Mouse (Mus musculus) limb, embryonic 15.5 days (tissue): ENCODE measurements at regions not wholly inside any gene's neighbourhood (a gene's known extent, or its start where the extent isn't known, plus 50 kb on each side); places are given as distances from the start of the nearest gene placed in this dataset.
"Not testable (repeated sequence)": the region's sequence is repeated elsewhere in the genome, so short reads cannot be mapped to it uniquely, and the experiment has no call there.

Experiments
- ATAC-seq: fragments of 200-750 bp; cut with Nextera tagmentation; 2 replicates; pipeline ENCODE4 v1.8.0; 2017; ENCODE audit warnings: low read depth, moderate TSS enrichment; ENCODE audit not compliant: insufficient number of reproducible peaks, low FRiP score, low TSS enrichment
- H3K27ac ChIP-seq: fragments of 300-500 bp; sonication (generic); 2 replicates; pipeline ENCODE4 v1.5.1; 2015; ENCODE audit warnings: moderate library complexity, mild to moderate bottlenecking, inconsistent platforms
- H3K27me3 ChIP-seq: fragments of 300-500 bp; sonication (generic); 2 replicates; pipeline ENCODE4 v1.6.1; 2015; ENCODE audit warnings: inconsistent platforms
- H3K36me3 ChIP-seq: fragments of 300-500 bp; sonication (generic); 2 replicates; pipeline ENCODE4 v1.6.1; 2015; ENCODE audit warnings: inconsistent platforms
- H3K4me1 ChIP-seq: fragments of 300-500 bp; sonication (generic); 2 replicates; pipeline ENCODE4 v1.6.1; 2015; ENCODE audit warnings: inconsistent platforms
- H3K4me2 ChIP-seq: fragments of 300-500 bp; sonication (generic); 2 replicates; pipeline ENCODE4 v1.6.1; 2015; ENCODE audit warnings: mild to moderate bottlenecking, inconsistent platforms
- H3K4me3 ChIP-seq: fragments of 300-500 bp; sonication (generic); 2 replicates; pipeline ENCODE4 v1.5.1; 2015; ENCODE audit warnings: mild to moderate bottlenecking, inconsistent platforms
- H3K9ac ChIP-seq: fragments of 300-500 bp; sonication (generic); 2 replicates; pipeline ENCODE4 v1.6.1; 2015; ENCODE audit warnings: inconsistent platforms
- H3K9me3 ChIP-seq: fragments of 300-500 bp; sonication (generic); 2 replicates; pipeline ENCODE4 v1.6.1; 2016; ENCODE audit warnings: inconsistent platforms
- WGBS: fragments of 180-500 bp; shearing (Covaris S2); methylation state at CpG from one replicate; pipeline ENCODE4 v1.1.7; 2015; 5-methylcytosine and 5-hydroxymethylcytosine counted together

DNA sequence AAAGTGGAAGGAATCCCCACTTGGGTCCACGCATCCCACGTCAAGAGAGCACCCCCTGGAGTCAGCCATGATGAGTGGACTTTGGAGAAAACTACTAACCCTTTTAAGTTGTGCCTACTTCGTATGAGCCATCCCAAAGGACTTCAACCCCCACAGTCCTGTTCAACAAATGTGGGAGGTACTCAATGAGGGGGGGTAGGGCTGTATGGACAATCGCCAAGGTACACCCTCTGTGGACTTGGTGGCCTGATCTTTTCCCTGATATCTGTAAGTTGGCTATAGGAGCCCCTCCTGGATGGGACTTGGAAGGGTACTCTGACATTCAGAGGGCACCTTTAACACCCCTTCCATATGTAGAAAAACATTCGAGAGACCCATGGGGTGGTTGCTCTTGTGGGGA is 256.5 kb upstream of the Olfr161 start:
- not testable (repeated sequence) for H3K9ac ChIP-seq, H3K27me3 ChIP-seq, H3K36me3 ChIP-seq, H3K4me3 ChIP-seq, H3K4me1 ChIP-seq, H3K27ac ChIP-seq, H3K4me2 ChIP-seq, ATAC-seq, H3K9me3 ChIP-seq
- 76% methylated on average over 5 of the region's 5 CpGs for WGBS

DNA sequence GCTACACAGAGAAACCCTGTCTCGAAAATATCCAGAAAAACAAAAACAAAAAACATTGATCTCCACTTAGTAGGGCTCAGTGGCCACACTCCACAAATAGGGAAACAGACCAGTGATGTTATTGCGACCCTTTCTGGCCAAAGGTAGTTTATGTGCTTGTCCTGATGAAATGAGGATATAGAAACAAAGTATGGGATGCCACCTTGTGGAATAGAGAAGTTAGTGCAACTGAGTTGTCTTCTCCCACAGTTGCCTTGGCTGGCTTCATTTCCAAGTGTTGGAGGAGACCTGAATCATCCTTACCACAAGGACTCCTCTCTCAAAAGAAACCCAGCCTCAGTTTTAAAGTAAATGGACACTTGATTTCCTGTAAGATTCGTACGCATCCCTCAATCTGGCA is 247.5 kb upstream of the Olfr161 start:
- not testable (repeated sequence) for H3K4me2 ChIP-seq, H3K27me3 ChIP-seq, H3K4me1 ChIP-seq, H3K36me3 ChIP-seq, ATAC-seq, H3K9me3 ChIP-seq, H3K4me3 ChIP-seq, H3K27ac ChIP-seq, H3K9ac ChIP-seq
- WGBS, result 32% methylated on average over 4 of the region's 4 CpGs

DNA sequence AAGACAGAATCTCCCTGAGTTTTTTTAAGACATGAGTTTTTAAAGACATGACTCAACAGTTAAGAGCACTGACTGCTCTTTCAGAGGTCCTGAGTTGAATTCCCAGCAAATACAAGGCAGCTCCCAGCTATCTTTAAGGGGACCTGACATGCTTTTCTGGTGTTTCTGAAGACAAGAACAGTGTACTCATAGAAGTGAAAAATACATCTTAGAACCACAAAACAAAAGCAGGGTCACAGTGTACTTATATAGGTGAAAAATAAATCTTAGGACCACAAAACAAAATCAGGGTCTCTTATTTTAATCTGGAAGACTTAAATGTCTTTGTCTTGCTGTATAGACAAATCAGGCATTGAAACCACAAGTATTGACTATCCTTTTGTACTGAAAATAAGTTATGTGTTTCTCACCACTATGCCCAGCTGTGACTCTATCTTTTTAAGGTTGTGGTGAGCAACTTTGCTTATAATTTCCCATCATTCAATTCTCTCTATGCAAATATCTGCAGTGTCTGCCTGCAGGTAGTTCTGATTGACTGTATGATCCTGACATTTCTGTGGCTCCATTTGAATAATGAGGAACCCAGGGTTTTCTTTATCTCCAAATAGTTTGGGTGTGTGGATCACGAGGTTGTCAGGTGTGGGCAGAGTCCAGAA is 246.0 kb upstream of the Olfr161 start:
- H3K36me3 ChIP-seq, H3K4me3 ChIP-seq, H3K4me1 ChIP-seq, H3K27ac ChIP-seq, H3K4me2 ChIP-seq, H3K9ac ChIP-seq, H3K9me3 ChIP-seq, ATAC-seq, H3K27me3 ChIP-seq: not testable (repeated sequence)
- no CpG with 5 or more reads among the region's 1 CpGs for WGBS

DNA sequence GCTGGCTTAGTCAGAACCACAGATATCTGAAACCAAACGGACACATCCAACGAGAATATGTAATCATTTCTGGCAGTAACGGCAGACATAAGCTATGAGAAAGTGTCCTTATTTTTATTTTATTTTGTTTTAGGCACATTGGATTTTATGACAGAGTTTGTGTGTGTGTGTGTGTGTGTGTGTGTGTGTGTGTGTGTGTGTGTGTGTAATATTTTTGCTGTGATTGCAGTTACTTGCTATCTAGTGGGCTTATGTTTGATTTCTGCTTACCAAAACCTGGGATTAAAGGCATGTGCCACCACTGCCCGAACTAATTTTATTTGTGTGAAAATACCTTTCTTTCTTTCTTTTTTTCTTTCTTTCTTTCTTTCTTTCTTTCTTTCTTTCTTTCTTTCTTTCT is 241.5 kb upstream of the Olfr161 start:
- not testable (repeated sequence) for H3K9me3 ChIP-seq, H3K27me3 ChIP-seq, H3K9ac ChIP-seq, ATAC-seq, H3K4me3 ChIP-seq, H3K27ac ChIP-seq, H3K36me3 ChIP-seq, H3K4me1 ChIP-seq, H3K4me2 ChIP-seq
- 79% methylated on average over 1 of the region's 4 CpGs for WGBS

DNA sequence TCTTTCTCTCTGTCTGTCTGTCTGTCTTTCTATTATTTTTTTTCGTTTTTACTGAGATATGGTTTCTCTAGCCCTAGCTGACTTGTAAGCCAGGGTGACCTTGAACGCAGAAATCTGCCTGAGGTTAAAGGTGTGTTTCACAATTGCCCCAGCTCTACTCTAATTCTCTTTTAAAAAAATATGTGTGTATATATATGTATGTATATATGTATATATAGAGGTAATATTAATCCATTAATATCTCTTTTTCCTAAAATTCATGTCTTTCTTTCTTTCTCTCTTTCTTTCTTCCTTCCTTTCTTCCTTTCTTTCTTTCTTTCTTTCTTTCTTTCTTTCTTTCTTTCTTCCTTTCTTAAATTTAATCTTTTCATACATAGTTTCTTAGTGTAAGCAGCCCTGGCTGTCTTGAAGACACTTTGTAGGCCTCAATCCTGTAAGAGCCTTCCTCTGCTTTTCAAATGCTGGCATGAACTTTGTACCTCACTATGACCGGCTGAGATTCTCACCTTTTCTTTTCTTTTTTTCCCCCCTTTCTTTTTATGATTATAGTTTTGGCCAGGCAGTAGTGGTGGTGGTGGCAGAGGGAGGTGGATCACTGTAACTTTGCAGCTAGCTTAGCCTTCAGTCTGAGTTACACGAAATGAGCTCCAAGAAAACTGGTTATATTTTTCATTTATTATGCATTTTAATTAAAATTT is 240.8 kb upstream of the Olfr161 start:
- H3K4me1 ChIP-seq, H3K4me3 ChIP-seq, H3K9me3 ChIP-seq, H3K4me2 ChIP-seq, H3K27me3 ChIP-seq, H3K27ac ChIP-seq, H3K36me3 ChIP-seq, H3K9ac ChIP-seq: not testable (repeated sequence)
- ATAC-seq, result peak; percentile 65; the same call in 1 of the 2 replicates
- WGBS, result 33% methylated on average over 3 of the region's 4 CpGs

DNA sequence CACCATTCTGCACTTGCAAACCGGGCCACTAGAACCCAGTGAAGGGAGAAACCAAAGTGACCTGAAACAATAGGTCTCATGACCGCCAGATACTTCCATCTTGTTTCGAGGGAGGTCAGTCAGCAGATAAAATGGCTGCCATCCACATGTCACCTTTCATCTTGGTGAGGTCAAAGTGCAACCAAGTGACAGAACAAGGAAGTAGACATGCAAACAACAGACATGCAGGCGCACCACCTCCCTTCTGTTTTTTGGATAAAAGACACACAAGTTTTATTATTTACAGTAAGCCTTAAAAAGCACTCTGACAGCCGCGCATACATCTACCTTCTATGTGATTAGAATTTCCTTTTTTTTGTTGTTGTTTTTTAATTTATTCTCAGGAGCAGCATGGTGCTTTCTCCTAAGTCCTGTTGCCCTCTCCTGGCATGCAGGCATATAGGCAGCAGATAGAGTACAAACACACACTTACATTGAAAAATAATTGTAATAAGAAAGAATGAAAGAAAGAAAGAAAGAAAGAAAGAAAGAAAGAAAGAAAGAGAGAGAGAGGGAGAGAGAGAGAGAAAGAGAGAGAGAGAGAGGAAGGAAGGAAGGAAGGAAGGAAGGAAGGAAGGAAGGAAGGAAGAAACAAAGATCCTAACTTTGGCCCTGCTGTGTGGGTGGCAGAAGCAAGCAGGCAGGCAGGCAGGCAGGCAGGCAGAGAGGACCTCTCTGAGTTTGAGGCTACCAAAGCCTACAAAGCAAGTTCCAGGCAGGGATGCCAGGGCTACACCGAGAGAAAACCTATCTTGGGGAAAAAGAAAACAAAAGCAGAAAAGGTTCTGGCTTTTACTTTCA is 240.0 kb upstream of the Olfr161 start:
- peak; percentile 91 for ATAC-seq
- H3K4me2 ChIP-seq, H3K9me3 ChIP-seq, H3K36me3 ChIP-seq, H3K4me3 ChIP-seq, H3K27ac ChIP-seq, H3K4me1 ChIP-seq, H3K27me3 ChIP-seq, H3K9ac ChIP-seq: not testable (repeated sequence)
- WGBS, result 68% methylated on average over 7 of the region's 7 CpGs

DNA sequence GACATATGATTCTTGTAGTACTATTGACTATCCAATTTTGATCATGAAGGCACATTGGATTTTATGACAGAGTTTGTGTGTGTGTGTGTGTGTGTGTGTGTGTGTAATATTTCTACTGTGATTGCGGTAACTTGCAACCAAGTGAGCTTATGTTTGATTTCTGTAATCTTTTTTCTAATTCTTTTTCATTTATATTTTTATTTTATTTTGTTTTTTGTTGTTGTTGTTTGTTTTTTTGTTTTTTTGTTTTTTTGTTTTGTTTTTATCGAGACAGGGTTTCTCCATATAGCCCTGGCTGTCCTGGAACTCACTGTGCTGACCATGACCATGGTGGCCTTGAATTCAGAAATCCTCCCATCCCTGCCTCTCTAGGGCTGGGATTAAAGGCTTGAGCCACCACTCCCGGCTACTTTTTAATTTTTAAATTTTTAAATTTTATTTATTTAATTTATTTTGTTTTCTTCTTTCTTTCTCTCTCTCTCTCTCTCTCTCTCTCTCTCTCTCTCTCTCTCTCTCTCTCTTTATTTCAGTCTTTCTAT is 239.3 kb upstream of the Olfr161 start:
- peak; percentile 82; the same call in 1 of the 2 replicates for ATAC-seq
- H3K9me3 ChIP-seq, H3K4me2 ChIP-seq, H3K9ac ChIP-seq, H3K27ac ChIP-seq, H3K27me3 ChIP-seq, H3K4me1 ChIP-seq, H3K4me3 ChIP-seq, H3K36me3 ChIP-seq: not testable (repeated sequence)
- 81% methylated on average over 3 of the region's 3 CpGs for WGBS
